Mouse (Mus musculus) retina, adult 2 months (tissue): ENCODE data around the gene Nr5a1.
A peak's percentile ranks its signal among the peaks of the same experiment; 100 is the strongest.

Experiments
- DNase-seq: peaks from one replicate; pipeline ENCODE4 v3.0.0-alpha.2; 2012; ENCODE audit warnings: low read depth, low spot score

Nr5a1 gene

GRCm38 (mm10) chr2:38714324-38714723 lies at the start of gene Nr5a1:
Gene Nr5a1 (minus strand): TSS chr2:38714542.
- DNase-seq: no peak

DNA sequence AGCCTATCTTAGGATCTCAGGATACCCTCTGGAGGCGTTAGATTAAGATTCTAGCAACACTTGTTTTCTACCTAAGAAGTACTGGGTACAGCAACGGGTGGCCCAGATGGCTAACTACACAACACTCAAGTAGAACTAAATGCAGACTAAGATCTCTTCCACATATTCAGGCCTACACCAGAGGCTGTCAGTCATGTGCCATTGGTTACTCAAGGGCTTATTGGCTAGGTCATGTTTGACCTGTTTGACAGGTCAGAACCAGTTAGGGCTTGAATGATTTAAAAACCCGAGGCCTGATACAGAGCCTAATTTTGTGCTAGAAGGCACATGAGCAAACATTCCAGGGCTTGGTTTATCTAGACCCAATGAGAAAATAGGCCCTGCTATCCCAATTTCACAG lies 25.5 kb upstream of the Nr5a1 start:
- DNase-seq: no peak

DNA sequence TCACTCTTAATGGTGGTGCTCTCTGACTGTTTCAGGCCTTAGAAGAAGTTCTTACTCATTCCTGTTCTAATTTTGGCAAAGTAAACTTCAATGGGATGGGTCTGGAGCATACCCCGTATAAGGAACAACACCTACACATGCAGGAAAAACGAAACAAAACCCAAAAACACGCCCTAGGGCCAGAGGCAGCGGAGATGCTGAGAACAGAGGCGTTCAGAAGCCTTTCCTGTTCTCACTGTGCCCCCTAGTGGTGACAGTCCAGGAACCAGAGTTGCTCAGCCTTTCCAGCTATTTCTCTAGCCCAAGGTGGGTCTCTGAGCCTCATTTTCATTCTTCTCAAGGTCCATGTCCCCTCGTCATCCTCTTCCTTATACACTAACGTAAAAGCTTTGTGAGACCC lies 25.1 kb upstream of the Nr5a1 start:
- peak; percentile 36 for DNase-seq

GRCm38 (mm10) chr2:38738601-38739301 lies 24.4 kb upstream of the Nr5a1 start:
- no peak for DNase-seq

DNA sequence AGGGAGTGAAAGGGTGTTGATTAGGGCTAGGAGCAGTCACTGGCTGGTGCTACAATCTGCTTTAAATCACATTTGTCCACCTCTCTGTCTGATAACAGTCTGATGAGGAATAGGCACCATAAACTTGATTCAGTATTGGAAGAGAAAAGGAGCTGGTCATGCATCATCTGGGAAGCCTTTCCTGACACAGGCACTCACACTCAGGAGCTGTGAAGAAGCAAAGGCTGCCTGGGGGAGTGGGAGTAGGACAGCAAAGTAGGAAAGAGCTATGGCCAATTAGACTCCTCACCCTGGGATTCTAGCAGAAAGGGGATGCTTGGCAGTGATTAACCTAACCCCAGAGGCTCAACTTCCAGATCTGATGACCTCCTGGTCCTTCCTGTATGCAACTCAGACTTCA lies 21.4 kb upstream of the Nr5a1 start:
- no peak for DNase-seq

DNA sequence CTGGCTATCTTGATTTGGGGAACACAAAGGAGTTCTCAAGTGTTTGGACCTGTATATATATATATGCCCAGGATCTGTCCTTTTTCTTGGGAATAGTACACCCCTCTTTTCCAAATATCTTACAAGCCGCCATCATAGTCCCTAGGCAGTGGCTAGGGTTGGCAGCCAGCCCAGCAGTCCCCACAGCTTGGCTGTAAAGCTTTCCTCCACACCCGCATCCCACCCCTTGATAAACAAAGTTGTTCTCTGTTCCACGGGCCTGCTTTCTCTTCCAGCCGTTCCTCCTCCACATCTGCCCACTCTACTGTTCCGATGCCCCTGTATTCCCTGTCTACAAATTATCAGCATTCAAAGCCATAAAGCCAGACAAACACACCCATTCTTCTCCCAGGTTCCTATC lies 20.4 kb upstream of the Nr5a1 start:
- no peak for DNase-seq

DNA sequence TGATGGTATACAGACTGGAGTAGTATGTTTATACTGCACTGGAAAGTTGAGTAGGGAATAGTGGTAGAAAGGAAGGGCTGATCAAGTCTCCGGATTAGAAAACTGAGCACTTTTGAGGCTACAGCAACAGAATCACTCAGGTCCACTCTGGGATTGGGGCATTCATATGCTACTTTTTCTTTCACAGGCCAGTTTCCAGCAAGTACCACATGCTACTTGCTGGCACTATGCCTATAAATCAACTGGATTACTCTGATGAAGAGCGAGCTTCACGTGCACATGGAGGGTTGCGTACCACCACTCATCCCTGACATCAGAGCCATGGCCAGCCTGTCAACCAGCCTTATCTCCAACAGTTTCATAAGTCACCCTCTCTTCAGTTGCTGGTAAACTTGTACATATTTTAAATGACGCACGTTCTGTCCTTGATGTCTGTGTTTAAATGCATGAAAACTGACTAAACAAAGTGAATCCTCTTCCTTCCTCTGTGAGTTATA lies 16.0 kb upstream of the Nr5a1 start:
- no peak for DNase-seq

DNA sequence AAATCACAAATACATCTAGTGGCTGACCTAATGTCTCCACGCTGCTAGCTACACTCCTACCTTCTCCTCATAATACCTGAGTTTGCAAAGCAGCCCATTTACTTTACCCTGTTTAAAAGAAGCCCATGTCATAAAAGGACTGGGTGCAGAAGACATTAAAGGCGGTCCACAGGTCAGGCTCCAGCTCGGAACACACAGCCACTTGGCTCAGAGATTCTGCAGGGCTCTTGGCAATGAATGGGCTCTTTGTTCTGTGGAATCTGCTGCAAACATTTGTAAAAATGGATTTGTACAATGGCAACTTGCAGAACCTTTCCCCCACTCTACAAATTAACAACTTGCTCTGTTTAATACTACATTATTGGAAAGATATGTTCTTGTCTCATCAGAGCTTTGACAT lies 11.1 kb upstream of the Nr5a1 start:
- DNase-seq: no peak

- no peak for DNase-seq
Measured at GRCm38 (mm10) chr2:38723378-38723777, 9.0 kb upstream of the Nr5a1 start.

DNA sequence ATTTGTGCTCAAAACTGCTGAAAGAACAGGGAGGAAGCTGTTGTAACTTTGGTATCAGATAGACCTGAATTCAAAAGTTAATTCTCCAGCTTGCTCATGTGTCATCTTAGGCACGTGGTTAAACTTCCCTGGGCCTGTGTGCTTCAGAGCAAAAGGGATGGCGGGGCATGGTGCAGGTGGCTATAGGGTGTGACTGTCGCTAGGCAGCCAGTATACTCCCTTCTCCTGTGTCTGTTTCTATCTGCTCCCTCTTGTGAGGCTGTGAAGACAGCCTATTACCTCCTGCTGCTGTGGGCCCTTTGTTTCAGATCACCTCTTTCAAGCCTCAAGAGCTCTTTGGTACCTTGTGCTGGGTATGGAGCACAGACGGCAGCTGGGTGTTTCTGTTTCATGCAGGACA lies 7.7 kb upstream of the Nr5a1 start:
- DNase-seq: no peak

DNA sequence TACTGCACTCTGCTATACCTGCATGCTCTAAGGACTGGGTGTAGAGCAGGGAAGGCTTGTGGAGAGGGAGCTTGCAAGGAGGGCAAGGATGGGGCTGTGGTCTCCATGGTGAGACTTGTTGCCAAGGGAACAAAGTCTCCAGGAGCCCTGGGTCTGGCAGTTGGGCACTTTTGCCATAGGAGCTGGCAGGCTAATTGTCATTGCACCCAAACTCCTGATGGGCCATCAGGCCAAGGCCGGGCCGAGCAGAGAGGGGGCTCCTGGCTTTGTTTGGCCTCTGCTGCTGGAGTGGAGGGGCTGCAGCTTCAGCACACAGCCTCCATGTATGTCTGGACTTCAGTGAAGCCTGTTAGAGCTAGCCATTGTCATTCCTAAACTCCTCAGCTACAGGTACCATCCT lies 6.3 kb upstream of the Nr5a1 start:
- no peak for DNase-seq

GRCm38 (mm10) chr2:38719354-38719753 lies 5.0 kb upstream of the Nr5a1 start:
- no peak for DNase-seq

DNA sequence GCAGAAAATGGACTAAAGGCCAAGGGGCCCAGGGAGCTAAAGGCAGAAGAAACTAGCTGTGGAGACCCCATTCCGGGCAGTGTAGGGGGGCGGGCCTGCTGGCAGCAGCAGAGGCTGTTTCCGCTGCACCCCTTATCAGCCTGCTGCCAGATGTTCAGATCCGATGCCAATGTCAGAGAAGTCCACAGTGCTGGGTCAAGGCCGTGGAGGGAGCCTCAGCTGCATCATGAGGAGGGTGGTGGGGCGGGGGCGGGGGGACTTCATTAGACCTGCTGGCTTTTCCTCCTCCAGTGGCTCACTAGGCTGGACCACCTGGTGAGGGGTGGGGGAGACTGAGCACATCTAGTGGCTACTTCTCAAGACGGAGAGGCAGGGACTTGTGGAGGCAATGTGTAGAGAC lies 4.3 kb upstream of the Nr5a1 start:
- DNase-seq: no peak

GRCm38 (mm10) chr2:38717436-38717835 lies 3.1 kb upstream of the Nr5a1 start:
- DNase-seq: no peak

DNA sequence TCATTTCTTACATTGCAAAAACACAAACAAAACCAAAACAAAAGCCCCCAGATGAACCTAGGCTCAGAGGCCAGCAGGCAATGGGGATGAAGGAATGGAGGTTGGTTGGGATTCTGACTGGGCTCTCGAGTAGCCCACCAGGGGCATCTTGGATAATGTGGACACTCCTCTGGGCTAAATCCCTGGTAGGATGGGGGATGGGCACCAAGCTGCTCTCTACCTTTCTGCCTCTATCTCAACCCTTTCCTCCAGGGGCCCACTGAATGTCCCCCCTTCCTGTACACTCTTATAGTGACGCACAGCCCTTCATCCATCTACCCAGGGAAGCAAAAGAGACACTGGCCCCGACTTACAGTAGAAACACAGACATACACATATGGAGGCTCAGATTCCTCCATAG lies 746 bp downstream of the Nr5a1 start:
- no peak for DNase-seq

GRCm38 (mm10) chr2:38712769-38713125 lies 1.6 kb downstream of the Nr5a1 start:
- no peak for DNase-seq

- no peak for DNase-seq
Measured at GRCm38 (mm10) chr2:38712076-38712768, 2.1 kb downstream of the Nr5a1 start.

GRCm38 (mm10) chr2:38711421-38711861 lies 2.9 kb downstream of the Nr5a1 start:
- DNase-seq: no peak

GRCm38 (mm10) chr2:38710304-38711241 lies 3.8 kb downstream of the Nr5a1 start:
- no peak for DNase-seq

- DNase-seq: no peak
Measured at GRCm38 (mm10) chr2:38708907-38709688, 5.2 kb downstream of the Nr5a1 start.

- no peak for DNase-seq
Measured at GRCm38 (mm10) chr2:38706661-38707060, 7.7 kb downstream of the Nr5a1 start.
